Mouse (Mus musculus) heart, postnatal 14 days (tissue): ENCODE measurements at regions not wholly inside any gene's neighbourhood (a gene's known extent, or its start where the extent isn't known, plus 50 kb on each side); places are given as distances from the start of the nearest gene placed in this dataset.

Source experiments
- DNase-seq, 2 experiments: peaks; one replicate each; pipeline ENCODE4 v3.0.0; 2021 to 2022
- intact Hi-C: fragments of 180-260 bp; cut with DNase I; formaldehyde crosslinking; loops from one replicate; pipeline ENCODE4 v1.15.1; 2025

DNA sequence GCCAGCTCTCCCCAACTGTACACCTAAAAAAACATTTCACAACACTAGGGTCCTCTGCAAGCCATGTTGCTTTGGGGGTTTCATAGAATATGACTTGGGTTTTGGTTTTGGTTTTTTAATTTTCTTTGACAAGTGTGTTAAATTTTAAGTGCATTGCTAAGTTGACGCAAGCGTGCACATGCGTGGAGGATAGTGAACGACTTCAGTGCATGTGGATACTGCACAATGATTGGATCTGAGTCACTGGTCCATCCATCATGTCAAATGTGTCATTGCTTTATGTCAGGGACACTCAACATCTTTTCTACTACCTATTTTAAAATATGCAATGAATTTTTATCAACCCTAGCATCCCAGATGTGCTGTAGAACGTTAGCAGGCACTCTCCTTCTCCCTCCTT is 134.5 kb upstream of the Pum3 start:
- intact Hi-C loops = no loop called here
- DNase-seq = no peak

GRCm38 (mm10) chr19:27563592-27563991 is 134.0 kb upstream of the Pum3 start:
- no peak for DNase-seq
- intact Hi-C loops = no loop called here

- intact Hi-C loops = no loop called here
- DNase-seq = no peak
Measured at GRCm38 (mm10) chr19:27558199-27558598, 128.6 kb upstream of the Pum3 start.

DNA sequence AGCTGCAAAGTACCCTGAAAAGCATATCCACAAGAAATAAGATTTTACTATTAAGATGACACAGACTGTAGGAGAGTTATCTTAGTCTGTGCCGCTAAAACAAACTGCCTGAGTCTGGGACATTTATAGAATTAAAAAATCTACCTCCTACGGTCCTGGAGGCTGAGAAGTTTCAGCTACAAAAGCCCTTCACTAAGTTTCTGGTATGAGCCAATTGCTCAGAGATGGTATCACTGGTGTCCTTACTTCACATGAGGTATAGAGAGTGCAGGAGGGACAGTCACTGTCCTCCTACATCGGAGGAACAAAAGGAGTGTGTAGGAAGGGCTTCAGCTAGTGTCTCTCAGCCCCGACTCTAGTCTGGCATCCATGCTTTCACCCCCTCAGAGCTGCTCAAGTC is 127.1 kb upstream of the Pum3 start:
- intact Hi-C loops = no loop called here
- no peak for DNase-seq

DNA sequence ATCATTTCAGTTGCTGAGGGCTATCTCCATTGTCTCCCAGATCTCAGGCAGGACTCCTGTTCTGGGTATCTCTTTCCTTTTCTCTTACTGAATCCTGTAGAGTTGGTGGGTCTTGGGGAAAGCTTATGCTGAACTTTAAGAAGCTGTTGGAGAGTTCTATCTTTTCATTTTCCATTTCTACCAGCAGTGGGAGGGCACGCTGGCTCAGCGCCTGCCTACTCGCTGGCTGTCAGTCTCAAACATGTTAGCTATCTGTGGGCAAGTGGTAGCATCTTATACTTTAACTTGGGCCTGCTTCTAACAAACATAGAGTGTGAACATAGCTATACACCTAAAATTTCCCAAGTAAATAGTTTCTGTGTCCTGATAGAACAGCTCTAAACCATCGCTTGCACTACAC is 125.2 kb upstream of the Pum3 start:
- intact Hi-C loops = no loop called here
- no peak for DNase-seq

DNA sequence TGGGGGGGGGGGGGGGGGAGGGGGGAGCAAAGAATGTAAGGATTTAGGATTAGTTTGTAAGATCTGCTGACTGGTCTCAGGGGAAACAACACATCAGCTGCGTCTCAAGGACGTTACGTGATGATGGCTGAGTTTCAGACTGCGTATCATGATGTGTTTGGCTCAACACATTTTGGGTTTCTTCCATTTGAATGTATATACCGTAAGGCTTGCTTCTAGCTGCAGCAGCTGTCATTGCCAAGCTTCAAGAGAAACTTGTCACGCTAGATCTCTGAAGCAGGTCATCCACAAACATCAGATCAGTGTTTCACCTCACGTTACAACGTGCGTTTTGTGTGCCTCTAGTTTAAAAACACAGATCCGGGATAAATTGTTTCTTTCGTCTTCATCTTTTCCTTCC is 123.6 kb upstream of the Pum3 start:
- DNase-seq = no peak
- intact Hi-C loops = no loop called here

GRCm38 (mm10) chr19:27537746-27538145 is 108.1 kb upstream of the Pum3 start:
- no peak for DNase-seq
- intact Hi-C loops = no loop called here

GRCm38 (mm10) chr19:27537066-27537465 is 107.4 kb upstream of the Pum3 start:
- intact Hi-C loops = no loop called here

GRCm38 (mm10) chr19:27527940-27528558 is 98.4 kb upstream of the Pum3 start:
- intact Hi-C loops = no loop called here

More at GRCm38 (mm10) chr19:27537066-27537465, 107.4 kb upstream of the Pum3 start:
- no peak for DNase-seq

GRCm38 (mm10) chr19:27519326-27520061 is 89.9 kb upstream of the Pum3 start:
- intact Hi-C loops = no loop called here

More at GRCm38 (mm10) chr19:27527940-27528558, 98.4 kb upstream of the Pum3 start:
- peak in 1 of 2 experiments; percentile 2 for DNase-seq

GRCm38 (mm10) chr19:27514267-27514666 is 84.6 kb upstream of the Pum3 start:
- intact Hi-C loops = no loop called here
- DNase-seq = peak; percentile 32 to 38

More at GRCm38 (mm10) chr19:27519326-27520061, 89.9 kb upstream of the Pum3 start:
- no peak for DNase-seq

DNA sequence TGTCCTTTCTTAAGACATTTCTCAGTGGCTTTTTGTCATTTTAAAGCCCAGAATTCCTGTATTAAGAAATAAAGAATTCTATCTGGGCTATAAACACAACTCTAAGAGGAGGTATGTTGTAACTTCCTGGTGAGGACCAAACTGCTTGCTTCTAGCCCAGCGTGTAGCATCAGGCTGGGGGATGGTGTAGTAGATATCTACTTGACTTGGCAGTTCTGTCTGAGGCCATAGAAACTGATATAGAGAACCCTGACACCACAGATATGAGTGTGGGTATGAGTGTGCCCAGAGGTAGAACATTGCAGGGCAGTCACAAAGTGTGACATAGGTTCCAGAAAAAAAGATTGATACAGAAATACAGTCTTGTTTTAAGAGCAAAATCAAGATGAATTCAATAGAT is 83.9 kb upstream of the Pum3 start:
- DNase-seq = no peak
- intact Hi-C loops = no loop called here

- no peak for DNase-seq
- intact Hi-C loops = no loop called here
Measured at GRCm38 (mm10) chr19:27511340-27511739, 81.7 kb upstream of the Pum3 start.

GRCm38 (mm10) chr19:27509956-27510639 is 80.5 kb upstream of the Pum3 start:
- DNase-seq = no peak
- intact Hi-C loops = no loop called here

DNA sequence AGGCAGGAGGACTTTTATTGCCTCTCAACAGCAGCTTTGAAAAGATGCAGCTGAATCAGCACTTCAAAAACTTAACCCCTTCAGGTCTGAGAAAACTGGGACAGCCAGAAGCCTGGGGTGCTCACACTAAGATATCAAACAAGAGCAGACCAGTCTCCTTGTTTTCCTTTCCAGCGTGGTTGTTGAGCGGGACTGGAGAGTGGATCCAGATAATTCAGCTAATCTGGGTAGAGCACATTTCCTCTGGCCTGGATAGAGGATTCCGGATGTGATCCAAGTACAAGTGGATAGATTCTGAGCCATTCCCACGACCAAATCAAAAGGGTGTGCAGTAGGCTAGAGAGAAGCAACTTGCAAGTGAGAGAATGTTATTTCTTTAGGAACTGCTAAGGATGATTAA is 68.7 kb upstream of the Pum3 start:
- intact Hi-C loops = no loop called here
- DNase-seq = no peak

DNA sequence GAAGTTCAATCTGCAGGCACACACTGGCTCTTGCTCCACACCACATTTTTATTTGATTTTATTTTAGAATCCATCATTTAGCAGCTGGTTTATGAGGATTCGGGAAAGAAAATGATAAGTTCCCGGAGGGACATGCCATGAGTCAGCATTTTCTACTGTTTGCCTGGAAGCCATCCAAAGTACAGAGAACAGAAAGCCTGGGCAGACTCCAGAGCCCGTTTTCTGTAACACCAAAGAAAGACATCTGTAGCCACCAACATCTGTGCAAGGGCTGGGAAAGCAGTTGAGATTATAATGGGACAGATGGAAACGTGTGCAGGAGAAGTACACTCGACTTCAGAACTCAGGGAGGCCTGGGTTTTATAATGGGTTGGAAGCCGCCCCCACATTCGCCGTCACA is 62.8 kb upstream of the Pum3 start:
- intact Hi-C loops = no loop called here
- peak; percentile 12 to 28 for DNase-seq

GRCm38 (mm10) chr19:27491873-27492272 is 62.2 kb upstream of the Pum3 start:
- DNase-seq = no peak
- intact Hi-C loops = no loop called here

- no peak for DNase-seq
- intact Hi-C loops = no loop called here
Measured at GRCm38 (mm10) chr19:27489053-27489452, 59.4 kb upstream of the Pum3 start.
